Mouse (Mus musculus) testis, adult 2 months (tissue): ENCODE data around the gene P2rx7.

Source experiments
- CTCF ChIP-seq: fragments of 200-500 bp; IDR thresholded peaks from 2 replicates; pipeline ENCODE4 v1.5.1; 2012; ENCODE audit warnings: low read depth, mild to moderate bottlenecking, inconsistent platforms, low read length, moderate library complexity; ENCODE audit not compliant: control insufficient read depth, insufficient read depth, insufficient replicate concordance
- POLR2A ChIP-seq: fragments of 200-500 bp; IDR thresholded peaks from 2 replicates; pipeline ENCODE4 v1.6.1; 2012; ENCODE audit warnings: low read depth, mild to moderate bottlenecking, inconsistent platforms, low read length, moderate library complexity; ENCODE audit not compliant: control insufficient read depth

DNA sequence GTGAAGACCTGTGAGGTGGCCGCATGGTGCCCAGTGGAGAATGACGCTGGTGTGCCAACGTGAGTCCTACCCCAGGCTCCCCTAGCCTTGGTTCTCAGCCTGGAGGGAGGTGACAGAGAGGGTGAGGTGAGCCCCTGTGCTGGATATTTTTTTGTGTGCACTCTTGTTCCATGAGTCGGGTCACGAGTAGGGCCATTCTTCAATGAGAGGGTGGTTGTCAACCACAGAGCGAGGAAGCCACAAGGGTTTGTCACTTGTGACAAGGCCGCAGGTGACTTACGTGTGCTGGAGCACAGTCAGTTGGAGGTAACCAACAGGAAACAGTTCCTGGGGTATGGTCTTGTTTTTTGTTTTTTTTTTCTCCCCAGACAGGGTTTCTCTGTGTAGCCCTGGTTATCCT is 75.5 kb downstream of the P2rx7 start:
- TF ChIP-seq CTCF = no peak
- TF ChIP-seq POLR2A = no peak
